Mouse (Mus musculus) macrophage (primary cell): ENCODE data around the gene Obscn. TPM values are rescaled to one million over a fixed set of nuclear protein-coding genes. Genes with fewer than 3 reads are reported as not detected.

Experiments used
- H3K27ac ChIP-seq: fragments of 350-480 bp; formaldehyde crosslinking; 2 replicates; pipeline ENCODE4 v1.9.0; 2021
- H3K36me3 ChIP-seq: fragments of 350-480 bp; formaldehyde crosslinking; 2 replicates; pipeline ENCODE4 v1.9.0; 2021; ENCODE audit errors: inconsistent target
- H3K4me3 ChIP-seq: fragments of 350-480 bp; formaldehyde crosslinking; 2 replicates; pipeline ENCODE4 v1.9.0; 2021; ENCODE audit errors: inconsistent target
- H3K79me2 ChIP-seq: fragments of 350-480 bp; formaldehyde crosslinking; 2 replicates; pipeline ENCODE4 v1.9.0; 2021; ENCODE audit errors: inconsistent target
- WGBS: methylation state at CpG from one replicate; pipeline ENCODE4 v1.1.7; 2026; ENCODE audit warnings: inconsistent platforms; ENCODE audit not compliant: missing documents; 5-methylcytosine and 5-hydroxymethylcytosine counted together
- polyA plus RNA-seq: library from polyadenylated mRNA; stranded (reverse); fragments of 250-400 nt; gene quantifications from 3 replicates; pipeline ENCODE4 v1.2.4, GENCODE M21; 2018; ENCODE audit warnings: inconsistent platforms

Obscn gene
- polyA plus RNA-seq, 1 experiment from 2014 or later = 0.01 TPM

- Histone ChIP-seq H3K79me2 (peaks cover 86% of the 10 kb centered on the region), H3K27ac (peak within 1 kb of the TSS; percentile 72), H3K36me3 (no peaks in the 10 kb centered on the region), H3K4me3 (peak within 1 kb of the TSS; percentile 99)
- WGBS = under 1% methylated on average over 55 of the region's 64 CpGs
These were observed 158.0 kb downstream of the Obscn start, which contains the start of gene Trim11 for GRCm38 (mm10) chr11:58978027-58978705. Gene Trim11, plus strand, starts transcription at chr11:58978093.

- under 1% methylated on average over 21 of the region's 21 CpGs for WGBS
- peak overlapping the region; percentile 72 for H3K27ac ChIP-seq
- H3K36me3 ChIP-seq = no peaks in the 10 kb centered on the region
- H3K4me3 ChIP-seq = peak overlapping the region; percentile 99
- peaks cover 92% of the 10 kb centered on the region for H3K79me2 ChIP-seq
These were observed 158.6 kb downstream of the Obscn start for GRCm38 (mm10) chr11:58977607-58978026.

GRCm38 (mm10) chr11:58977150-58977549 is 159.1 kb downstream of the Obscn start:
- WGBS = under 1% methylated on average over 29 of the region's 29 CpGs
- Histone ChIP-seq H3K4me3 (peak overlapping the region; percentile 99), H3K36me3 (no peaks in the 10 kb centered on the region), H3K27ac (peak overlapping the region; percentile 72), H3K79me2 (peaks cover 96% of the 10 kb centered on the region)

- Histone ChIP-seq H3K4me3 (no peak overlapping the region), H3K36me3 (peaks cover 6% of the 10 kb centered on the region; the same call in 1 of the 2 replicates), H3K79me2 (peaks cover 91% of the 10 kb centered on the region), H3K27ac (no peak overlapping the region)
- WGBS = 90% methylated on average over 3 of the region's 3 CpGs
These were observed 161.8 kb downstream of the Obscn start for GRCm38 (mm10) chr11:58974414-58974813.

- Histone ChIP-seq H3K79me2 (peaks cover 65% of the 10 kb centered on the region), H3K4me3 (no peak overlapping the region), H3K36me3 (peaks cover 6% of the 10 kb centered on the region; the same call in 1 of the 2 replicates), H3K27ac (no peak overlapping the region)
- 95% methylated on average over 3 of the region's 3 CpGs for whole genome bisulfite sequencing
These were observed 164.4 kb downstream of the Obscn start for GRCm38 (mm10) chr11:58971796-58972195.

- no peak overlapping the region for H3K4me3 ChIP-seq
- 94% methylated on average over 20 of the region's 21 CpGs for WGBS
- peaks cover 57% of the 10 kb centered on the region for H3K79me2 ChIP-seq
- peaks cover 6% of the 10 kb centered on the region; the same call in 1 of the 2 replicates for H3K36me3 ChIP-seq
- no peak overlapping the region for H3K27ac ChIP-seq
These were observed 165.2 kb downstream of the Obscn start for GRCm38 (mm10) chr11:58970831-58971530.

- H3K36me3 ChIP-seq = peaks cover 6% of the 10 kb centered on the region; the same call in 1 of the 2 replicates
- 90% methylated on average over 6 of the region's 6 CpGs for WGBS
These were observed 166.5 kb downstream of the Obscn start for GRCm38 (mm10) chr11:58969659-58970058.

GRCm38 (mm10) chr11:58969027-58969426 is 167.2 kb downstream of the Obscn start:
- Histone ChIP-seq H3K4me3 (no peak overlapping the region), H3K36me3 (peaks cover 6% of the 10 kb centered on the region; the same call in 1 of the 2 replicates), H3K27ac (no peak overlapping the region), H3K79me2 (peaks cover 38% of the 10 kb centered on the region)
- 83% methylated on average over 8 of the region's 8 CpGs for WGBS

More at GRCm38 (mm10) chr11:58969659-58970058, 166.5 kb downstream of the Obscn start:
- no peak overlapping the region for H3K27ac ChIP-seq
- H3K4me3 ChIP-seq = no peak overlapping the region
- H3K79me2 ChIP-seq = peaks cover 44% of the 10 kb centered on the region

GRCm38 (mm10) chr11:58968551-58968950 is 167.7 kb downstream of the Obscn start:
- WGBS = 73% methylated on average over 7 of the region's 7 CpGs
- Histone ChIP-seq H3K79me2 (peaks cover 33% of the 10 kb centered on the region), H3K27ac (no peak overlapping the region), H3K36me3 (peaks cover 6% of the 10 kb centered on the region; the same call in 1 of the 2 replicates), H3K4me3 (no peak overlapping the region)

GRCm38 (mm10) chr11:58967346-58967745 is 168.9 kb downstream of the Obscn start:
- H3K36me3 ChIP-seq = peaks cover 6% of the 10 kb centered on the region; the same call in 1 of the 2 replicates
- H3K27ac ChIP-seq = no peak overlapping the region
- no peak overlapping the region for H3K4me3 ChIP-seq
- 100% methylated on average over 1 of the region's 1 CpGs for WGBS
- peaks cover 21% of the 10 kb centered on the region; the same call in 1 of the 2 replicates for H3K79me2 ChIP-seq

GRCm38 (mm10) chr11:58965001-58965760 is 171.0 kb downstream of the Obscn start:
- 53% methylated on average over 12 of the region's 12 CpGs for WGBS
- H3K36me3 ChIP-seq = no peaks in the 10 kb centered on the region; the same call in 1 of the 2 replicates
- no peak overlapping the region for H3K27ac ChIP-seq
- H3K79me2 ChIP-seq = no peaks in the 10 kb centered on the region; the same call in 1 of the 2 replicates
- H3K4me3 ChIP-seq = no peak overlapping the region

- no peak overlapping the region for H3K4me3 ChIP-seq
- H3K79me2 ChIP-seq = no peaks in the 10 kb centered on the region
- whole genome bisulfite sequencing = 88% methylated on average over 7 of the region's 7 CpGs
- H3K36me3 ChIP-seq = no peaks in the 10 kb centered on the region
- no peak overlapping the region for H3K27ac ChIP-seq
These were observed 172.0 kb downstream of the Obscn start for GRCm38 (mm10) chr11:58964216-58964615.

GRCm38 (mm10) chr11:58963543-58963942 is 172.7 kb downstream of the Obscn start:
- H3K27ac ChIP-seq = no peak overlapping the region
- no peaks in the 10 kb centered on the region for H3K36me3 ChIP-seq
- no peak overlapping the region for H3K4me3 ChIP-seq
- H3K79me2 ChIP-seq = no peaks in the 10 kb centered on the region
- WGBS = 63% methylated on average over 16 of the region's 17 CpGs
